Mouse (Mus musculus) megakaryocyte, embryonic 14.5 days (primary cell): Measurements from ENCODE around the gene Ap2m1. TPM values are rescaled to one million over a fixed set of nuclear protein-coding genes. Genes with fewer than 3 reads are reported as not detected.

Experiments
- H3K27me3 ChIP-seq: replicated peaks from 2 replicates; pipeline ENCODE3; 2012; ENCODE audit warnings: inconsistent platforms
- H3K36me3 ChIP-seq: replicated peaks from 2 replicates; pipeline ENCODE3; 2012; ENCODE audit warnings: low read length, inconsistent platforms, mixed read lengths
- H3K4me1 ChIP-seq: 2 replicates; pipeline ENCODE4 v1.6.1; 2012; ENCODE audit warnings: inconsistent platforms
- H3K4me3 ChIP-seq: replicated peaks from 2 replicates; pipeline ENCODE3; 2012; ENCODE audit warnings: moderate library complexity, mild to moderate bottlenecking, inconsistent platforms
- H3K9me3 ChIP-seq: 2 replicates; pipeline ENCODE4 v1.6.1; 2012; ENCODE audit warnings: inconsistent platforms
- FLI1 ChIP-seq: IDR thresholded peaks from 2 replicates; pipeline ENCODE4 v1.6.1; 2012; ENCODE audit warnings: low read length, inconsistent platforms, mixed read lengths
- GATA1 ChIP-seq: IDR thresholded peaks from 3 replicates; pipeline ENCODE4 v1.6.1; 2012; ENCODE audit warnings: mixed read lengths, low read length, inconsistent platforms, borderline replicate concordance
- polyA plus RNA-seq: library from polyadenylated mRNA; stranded (reverse); fragments of >175 nt; gene quantifications from 2 replicates; pipeline ENCODE4 v1.2.3, GENCODE M21; 2012; ENCODE audit warnings: low replicate concordance; ENCODE audit not compliant: insufficient read depth

Gene Ap2m1
- polyA plus RNA-seq, 1 experiment, result 228 TPM

- peaks cover 8% of the 10 kb centered on the region for H3K9me3 ChIP-seq
- H3K4me1 ChIP-seq, result peaks cover 28% of the 10 kb centered on the region
- H3K27me3 ChIP-seq, result peaks cover 77% of the 10 kb centered on the region
- TF ChIP-seq GATA1, result no peak
- no peak for TF ChIP-seq FLI1
- peak overlapping the region; percentile 88 for H3K4me3 ChIP-seq
- no peaks in the 10 kb centered on the region for H3K36me3 ChIP-seq
Observed at GRCm38 (mm10) chr16:20589939-20590679, 54.8 kb downstream of the Ap2m1 start.

- TF ChIP-seq GATA1, result no peak
- H3K4me3 ChIP-seq, result peak overlapping the region; percentile 88
- H3K27me3 ChIP-seq, result peaks cover 82% of the 10 kb centered on the region
- peaks cover 8% of the 10 kb centered on the region for H3K9me3 ChIP-seq
- no peaks in the 10 kb centered on the region for H3K36me3 ChIP-seq
- H3K4me1 ChIP-seq, result peaks cover 33% of the 10 kb centered on the region
Observed at GRCm38 (mm10) chr16:20590680-20591038, 55.4 kb downstream of the Ap2m1 start.

GRCm38 (mm10) chr16:20591076-20591705, 55.9 kb downstream of the Ap2m1 start:
- Histone ChIP-seq H3K4me3 (peak overlapping the region; percentile 81), H3K4me1 (peaks cover 33% of the 10 kb centered on the region), H3K36me3 (no peaks in the 10 kb centered on the region), H3K27me3 (peaks cover 87% of the 10 kb centered on the region), H3K9me3 (peaks cover 8% of the 10 kb centered on the region)
- TF ChIP-seq GATA1 (no peak), FLI1 (no peak)

Other genes starting within 250 kb of the Ap2m1 start
- 30.1 and 165 TPM in 2 replicates for gene Parl, start 233.1 kb upstream of the Ap2m1 start, polyA plus RNA-seq
- gene Cyp2ab1, start 210.1 kb upstream of the Ap2m1 start, polyA plus RNA-seq, result not detected in 2 replicates
- 5.3 and 17.1 TPM in 2 replicates for gene Abcc5, start 109.1 kb upstream of the Ap2m1 start, polyA plus RNA-seq
- gene Eif2b5, start 36.7 kb upstream of the Ap2m1 start, polyA plus RNA-seq, result 5.9 and 9.1 TPM in 2 replicates
- 21.1 and 45.9 TPM in 2 replicates for gene Dvl3, start 18.5 kb upstream of the Ap2m1 start, polyA plus RNA-seq
- gene Abcf3, start 13.1 kb downstream of the Ap2m1 start, polyA plus RNA-seq, result 24.1 TPM in 1 of 2 replicates, not detected in the other
- gene Vwa5b2, start 54.0 kb downstream of the Ap2m1 start, polyA plus RNA-seq, result not detected in 2 replicates
- gene Eef1akmt4, start 76.1 kb downstream of the Ap2m1 start, polyA plus RNA-seq, result 5.4 and 20.7 TPM in 2 replicates
- not detected in 2 replicates for gene Gm49333, start 76.1 kb downstream of the Ap2m1 start, polyA plus RNA-seq
- 15.2 and 24.9 TPM in 2 replicates for gene Alg3, start 76.3 kb downstream of the Ap2m1 start, polyA plus RNA-seq
- 2.3 and 5.9 TPM in 2 replicates for gene Camk2n2, start 85.8 kb downstream of the Ap2m1 start, polyA plus RNA-seq
- gene Ece2, start 94.3 kb downstream of the Ap2m1 start, polyA plus RNA-seq, result 0.48 TPM in 1 of 2 replicates, not detected in the other
- 33.0 and 128 TPM in 2 replicates for gene Psmd2, start 116.2 kb downstream of the Ap2m1 start, polyA plus RNA-seq
- gene Eif4g1, start 132.8 kb downstream of the Ap2m1 start, polyA plus RNA-seq, result 247 and 739 TPM in 2 replicates
- gene Fam131a, start 157.8 kb downstream of the Ap2m1 start, polyA plus RNA-seq, result 7.9 and 8.6 TPM in 2 replicates
- gene Polr2h, start 182.2 kb downstream of the Ap2m1 start, polyA plus RNA-seq, result 2.9 TPM in 1 of 2 replicates, not detected in the other
- 2.1 TPM in 1 of 2 replicates, not detected in the other for gene Clcn2, start 182.3 kb downstream of the Ap2m1 start, polyA plus RNA-seq
- gene Chrd, start 197.6 kb downstream of the Ap2m1 start, polyA plus RNA-seq, result not detected in 2 replicates
- gene Thpo, start 199.0 kb downstream of the Ap2m1 start, polyA plus RNA-seq, result not detected in 2 replicates